Mouse (Mus musculus) myocyte (in vitro differentiated cells): ENCODE results near the gene Rere. TPM values are rescaled to one million over a fixed set of nuclear protein-coding genes. Genes with fewer than 3 reads are reported as not detected.

Experiments
- H3K27me3 ChIP-seq: one replicate; pipeline ENCODE4 v1.6.1; 2011; ENCODE audit not compliant: control insufficient read depth, insufficient read depth, insufficient read length
- H3K36me3 ChIP-seq: one replicate; pipeline ENCODE4 v1.6.1; 2011; ENCODE audit not compliant: control insufficient read depth, insufficient read depth
- H3K4me2 ChIP-seq: one replicate; pipeline ENCODE4 v1.6.1; 2011; ENCODE audit warnings: low read depth, control low read depth
- H3K4me3 ChIP-seq: one replicate; pipeline ENCODE4 v1.5.1; 2011; ENCODE audit warnings: mild to moderate bottlenecking, control low read depth, moderate library complexity
- H3K79me2 ChIP-seq: one replicate; pipeline ENCODE4 v1.6.1; 2011; ENCODE audit not compliant: control insufficient read depth, insufficient read depth
- H3ac ChIP-seq: one replicate; pipeline ENCODE4 v1.6.1; 2011; ENCODE audit not compliant: control insufficient read depth, insufficient read length
- CEBPB ChIP-seq: IDR thresholded peaks from 2 replicates; pipeline ENCODE4 v1.6.1; 2011; ENCODE audit warnings: mild to moderate bottlenecking, moderate library complexity; ENCODE audit not compliant: poor library complexity, insufficient read depth, severe bottlenecking
- E2F4 ChIP-seq: IDR thresholded peaks from one replicate; pipeline ENCODE4 v1.6.1; 2011; ENCODE audit warnings: mild to moderate bottlenecking, control low read depth, moderate library complexity; ENCODE audit not compliant: insufficient read depth
- MAX ChIP-seq: IDR thresholded peaks from one replicate; pipeline ENCODE4 v1.6.1; 2011; ENCODE audit warnings: low read depth, mild to moderate bottlenecking, control low read depth
- MYOD1 ChIP-seq, 3 experiments: IDR thresholded peaks; one replicate each; pipeline ENCODE4 v1.6.1; 2011; ENCODE audit warnings: control low read depth in 2 of 3, low read depth in 2 of 3, mild to moderate bottlenecking in 2 of 3, moderate library complexity in 1 of 3; ENCODE audit not compliant: insufficient read length in 2 of 3, control insufficient read depth in 1 of 3
- MYOG ChIP-seq, 3 experiments: IDR thresholded peaks; one replicate each; pipeline ENCODE4 v1.6.1; 2011; ENCODE audit warnings: control low read depth in 2 of 3, low read depth in 2 of 3, mild to moderate bottlenecking in 2 of 3; ENCODE audit not compliant: insufficient read length in 2 of 3, control insufficient read depth in 1 of 3, insufficient read depth in 1 of 3
- POLR2A ChIP-seq: IDR thresholded peaks from one replicate; pipeline ENCODE4 v1.6.1; 2011; ENCODE audit warnings: low read depth, mild to moderate bottlenecking, control low read depth, moderate library complexity; ENCODE audit not compliant: insufficient read length
- POLR2AphosphoS2 ChIP-seq: IDR thresholded peaks from one replicate; pipeline ENCODE4 v1.6.1; 2011; ENCODE audit warnings: low read depth, control low read depth; ENCODE audit not compliant: insufficient read length
- REST ChIP-seq: IDR thresholded peaks from one replicate; pipeline ENCODE4 v1.6.1; 2011; ENCODE audit warnings: mild to moderate bottlenecking, control low read depth, moderate library complexity; ENCODE audit not compliant: insufficient read depth, insufficient read length
- SRF ChIP-seq: IDR thresholded peaks from one replicate; pipeline ENCODE4 v1.6.1; 2011; ENCODE audit warnings: low read depth; ENCODE audit not compliant: control insufficient read depth, insufficient read length
- TCF12 ChIP-seq: IDR thresholded peaks from one replicate; pipeline ENCODE4 v1.6.1; 2011; ENCODE audit warnings: mild to moderate bottlenecking, control low read depth; ENCODE audit not compliant: poor library complexity, insufficient read depth, severe bottlenecking
- TCF3 ChIP-seq: IDR thresholded peaks from one replicate; pipeline ENCODE4 v1.6.1; 2011; ENCODE audit warnings: low read depth, control low read depth; ENCODE audit not compliant: insufficient read length
- USF1 ChIP-seq: IDR thresholded peaks from one replicate; pipeline ENCODE4 v1.6.1; 2011; ENCODE audit warnings: low read depth, mild to moderate bottlenecking, control low read depth, moderate library complexity
- polyA plus RNA-seq: library from polyadenylated mRNA; unstranded; fragments of >200 nt; fragmentation: generic; extraction: Trizol; gene quantifications from one replicate; pipeline ENCODE4 v1.2.1, GENCODE M21; 2012; ENCODE audit warnings: missing spikeins

Gene Rere
- polyA plus RNA-seq, 1 experiment, result 34.0 TPM

DNA sequence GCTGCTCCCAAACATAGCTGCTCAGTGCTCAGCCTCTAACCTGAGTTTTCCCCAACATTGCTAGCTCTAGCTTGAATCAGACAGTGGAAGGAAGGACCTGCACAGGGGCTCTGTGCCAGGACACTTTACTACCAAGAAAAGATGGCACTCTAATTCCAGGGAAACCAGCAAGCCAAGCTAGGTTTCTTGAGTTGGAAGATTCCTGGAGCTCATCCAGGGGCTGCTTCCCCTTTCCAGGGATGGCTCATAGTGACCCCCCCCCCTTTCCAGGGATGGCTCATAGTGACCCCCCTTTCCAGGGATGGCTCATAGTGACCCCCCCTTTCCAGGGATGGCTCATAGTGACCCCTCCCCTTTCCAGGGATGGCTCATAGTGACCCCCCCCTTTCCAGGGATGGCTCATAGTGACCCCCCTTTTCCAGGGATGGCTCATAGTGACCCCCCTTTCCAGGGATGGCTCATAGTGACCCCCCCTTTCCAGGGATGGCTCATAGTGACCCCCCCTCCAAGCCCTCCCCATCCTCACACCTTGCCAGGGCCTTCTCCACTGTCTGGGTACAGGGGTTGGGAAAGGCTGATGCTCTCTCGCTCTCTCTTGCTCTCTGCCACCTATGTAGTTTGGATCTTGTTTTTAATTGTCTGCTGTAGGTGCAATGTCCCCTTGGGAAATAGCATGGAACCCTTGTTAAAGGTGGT lies 322.1 kb downstream of the Rere start:
- Histone ChIP-seq H3K27me3 (no peaks in the 10 kb centered on the region), H3K36me3 (no peaks in the 10 kb centered on the region), H3K4me3 (no peak overlapping the region), H3K4me2 (no peak overlapping the region), H3ac (no peak overlapping the region), H3K79me2 (peaks cover 19% of the 10 kb centered on the region)
- TF ChIP-seq TCF3 (no peak), MYOG (IDR thresholded peaks at IDR 0.05; ENCODE audit: control insufficient read depth in 1 of 3, insufficient read depth in 1 of 3, insufficient read length in 2 of 3, low read depth in 2 of 3) (no peak), SRF (no peak), REST (no peak), MYOD1 (IDR thresholded peaks at IDR 0.05; ENCODE audit: control insufficient read depth in 1 of 3, insufficient read length in 2 of 3, low read depth in 2 of 3) (no peak), USF1 (no peak), POLR2AphosphoS2 (no peak), POLR2A (no peak), CEBPB (no peak), E2F4 (no peak), TCF12 (no peak), MAX (no peak)

GRCm38 (mm10) chr4:150605804-150606203 lies 324.4 kb downstream of the Rere start:
- no peaks in the 10 kb centered on the region for H3K27me3 ChIP-seq
- H3ac ChIP-seq, result no peak overlapping the region
- no peaks in the 10 kb centered on the region for H3K36me3 ChIP-seq
- no peak overlapping the region for H3K4me2 ChIP-seq
- TF ChIP-seq POLR2AphosphoS2 (peak; percentile 17), TCF3 (no peak)
- H3K79me2 ChIP-seq, result peaks cover 13% of the 10 kb centered on the region
- H3K4me3 ChIP-seq, result no peak overlapping the region

DNA sequence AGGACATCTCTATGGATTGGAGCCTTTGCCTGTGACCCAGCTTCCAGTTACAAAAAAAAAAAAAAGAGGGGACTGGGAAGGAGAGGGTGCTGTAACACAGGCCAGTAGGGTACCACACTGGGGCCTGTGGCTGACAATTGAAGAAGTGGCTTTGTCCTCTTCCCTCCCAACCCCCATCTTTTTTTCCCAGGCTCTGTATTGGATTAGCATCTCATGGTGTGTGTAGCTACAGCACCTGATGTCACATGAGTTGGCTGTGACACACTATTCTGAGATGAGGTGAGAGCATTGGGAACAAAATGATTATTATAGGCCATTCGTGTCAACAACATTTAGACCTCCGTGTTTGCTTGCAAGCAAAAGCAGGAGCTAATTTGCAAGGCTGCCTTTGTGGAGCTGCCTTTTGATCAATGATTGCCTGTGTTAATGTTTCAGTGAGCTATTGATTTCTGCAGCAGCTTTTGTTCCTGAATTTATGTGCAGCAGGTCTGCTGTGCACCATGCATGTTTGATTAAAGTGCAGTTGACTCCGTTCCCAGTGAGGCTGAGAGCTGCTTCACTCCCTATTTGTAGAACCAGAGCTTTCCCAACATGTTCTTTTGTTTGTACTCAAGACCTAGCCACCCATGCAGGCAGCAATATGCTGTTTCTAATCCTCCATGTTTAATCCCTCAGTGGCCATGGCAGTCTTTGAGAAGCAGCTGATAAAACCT lies 325.2 kb downstream of the Rere start:
- TF ChIP-seq MYOD1 (IDR thresholded peaks at IDR 0.05; ENCODE audit: control insufficient read depth in 1 of 3, insufficient read length in 2 of 3, low read depth in 2 of 3) (no peak), TCF3 (no peak), REST (no peak), USF1 (no peak), E2F4 (no peak), POLR2A (no peak), POLR2AphosphoS2 (no peak), MYOG (IDR thresholded peaks at IDR 0.05; ENCODE audit: control insufficient read depth in 1 of 3, insufficient read depth in 1 of 3, insufficient read length in 2 of 3, low read depth in 2 of 3) (no peak), MAX (no peak), TCF12 (no peak), CEBPB (no peak), SRF (no peak)
- H3K36me3 ChIP-seq, result no peaks in the 10 kb centered on the region
- no peak overlapping the region for H3ac ChIP-seq
- H3K27me3 ChIP-seq, result no peaks in the 10 kb centered on the region
- H3K79me2 ChIP-seq, result peaks cover 7% of the 10 kb centered on the region
- H3K4me2 ChIP-seq, result no peak overlapping the region
- no peak overlapping the region for H3K4me3 ChIP-seq

- Histone ChIP-seq H3K4me2 (no peak overlapping the region), H3K27me3 (no peaks in the 10 kb centered on the region), H3ac (no peak overlapping the region), H3K36me3 (no peaks in the 10 kb centered on the region), H3K4me3 (no peak overlapping the region), H3K79me2 (peaks cover 3% of the 10 kb centered on the region)
- no peak for TF ChIP-seq E2F4
- TF ChIP-seq TCF12, result no peak
- no peak for TF ChIP-seq REST
- TF ChIP-seq MAX, result no peak
- TF ChIP-seq TCF3, result no peak
- no peak for TF ChIP-seq USF1
- TF ChIP-seq CEBPB, result no peak
- no peak for TF ChIP-seq MYOG (IDR thresholded peaks at IDR 0.05; ENCODE audit: control insufficient read depth in 1 of 3, insufficient read depth in 1 of 3, insufficient read length in 2 of 3, low read depth in 2 of 3)
- TF ChIP-seq POLR2AphosphoS2, result no peak
- TF ChIP-seq MYOD1 (IDR thresholded peaks at IDR 0.05; ENCODE audit: control insufficient read depth in 1 of 3, insufficient read length in 2 of 3, low read depth in 2 of 3), result no peak
- no peak for TF ChIP-seq SRF
- TF ChIP-seq POLR2A, result no peak
Observed at GRCm38 (mm10) chr4:150608670-150609069, 327.2 kb downstream of the Rere start.

DNA sequence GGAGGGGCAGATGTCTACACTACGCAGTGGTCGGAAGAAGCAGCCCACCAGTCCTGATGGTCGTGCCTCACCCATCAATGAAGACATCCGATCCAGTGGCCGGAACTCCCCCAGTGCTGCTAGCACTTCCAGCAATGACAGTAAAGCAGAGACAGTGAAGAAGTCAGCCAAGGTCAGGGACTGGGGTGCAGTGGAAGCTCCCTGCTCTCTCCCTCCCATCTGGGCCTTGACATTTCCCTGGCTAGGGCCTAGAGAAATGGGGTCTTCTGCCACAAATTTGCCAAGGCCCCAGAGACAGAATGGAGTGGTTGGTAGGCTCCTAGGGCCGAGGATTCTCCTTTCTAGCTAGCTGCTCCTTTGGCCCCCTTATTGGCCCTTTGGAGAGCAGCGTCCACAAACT lies 332.3 kb downstream of the Rere start:
- H3ac ChIP-seq, result no peak overlapping the region
- TF ChIP-seq POLR2AphosphoS2 (no peak), SRF (no peak), POLR2A (no peak), USF1 (no peak), CEBPB (no peak), TCF3 (no peak)
- no peak overlapping the region for H3K4me3 ChIP-seq

More for the DNA sequence above, 332.3 kb downstream of the Rere start:
- no peaks in the 10 kb centered on the region for H3K79me2 ChIP-seq
- no peaks in the 10 kb centered on the region for H3K27me3 ChIP-seq
- no peak overlapping the region for H3K4me2 ChIP-seq
- peaks cover 3% of the 10 kb centered on the region for H3K36me3 ChIP-seq
